Mouse (Mus musculus): ENCODE measurements around the gene Mob3b. TPM values are rescaled to one million over a fixed set of nuclear protein-coding genes. Genes with fewer than 3 reads are reported as not detected.

The Mob3b gene
- total RNA-seq (2021) (10 to 100 TPM; 23.7 to 35.2 TPM), polyA plus RNA-seq (2012; rRNA removed) (7.7 and 7.9 TPM in 2 replicates)
- long read RNA-seq, full-length matches to known transcripts, result 2 of 4 reads
- long read RNA-seq, partial matches to known transcripts, result 0 of 4 reads
- long read RNA-seq, other reads (novel, unspliced or antisense), result 2 of 4 reads

DNA sequence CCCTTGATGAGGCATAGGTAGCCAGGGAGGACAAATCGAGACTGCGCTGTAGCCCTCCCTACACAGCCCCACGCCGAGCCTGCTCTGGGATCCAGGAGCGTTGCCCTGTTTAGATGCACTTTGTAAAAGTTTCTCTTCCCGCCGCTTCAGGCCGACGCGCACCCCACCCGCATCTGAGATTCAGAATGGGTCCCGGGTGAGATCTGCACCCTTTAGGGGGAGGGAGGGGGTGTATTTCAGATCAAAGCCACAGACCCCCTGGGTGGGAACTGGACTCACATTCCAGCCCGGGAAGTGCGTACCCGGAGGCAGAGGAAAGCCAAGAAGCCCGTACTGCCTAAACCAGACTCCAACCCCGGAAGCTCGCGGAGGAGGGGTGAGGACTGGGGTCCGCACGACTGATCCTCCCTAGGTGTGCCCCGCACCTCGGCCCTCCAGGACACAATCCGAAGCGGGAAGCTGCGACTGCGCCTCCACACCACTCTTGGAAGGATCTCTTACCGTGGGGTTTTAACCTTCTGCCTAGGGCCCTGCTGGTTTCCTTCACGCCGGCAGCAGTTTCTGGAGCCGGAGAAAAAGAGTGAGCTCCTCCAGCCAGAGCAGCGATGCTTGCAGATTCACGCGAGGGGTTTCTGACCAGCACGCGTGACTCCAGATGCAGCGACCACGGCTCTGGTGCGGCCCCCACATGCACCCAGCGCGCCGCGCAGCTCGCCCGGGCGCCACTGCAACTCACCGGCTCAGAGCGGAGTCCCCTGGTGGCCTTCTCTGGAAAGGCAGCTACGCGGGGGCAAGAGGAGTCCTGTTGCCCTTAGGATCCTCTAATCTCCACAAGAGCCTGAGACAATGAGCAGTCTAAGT, at the start of gene Mob3b:
TSS of gene Mob3b (minus strand) at position 734 of the 861 bp plus-strand sequence.
- DNase-seq, result peak; percentile 94

GRCm38 (mm10) chr4:35204659-35205058, 47.4 kb upstream of the Mob3b start:
- DNase-seq, result no peak

DNA sequence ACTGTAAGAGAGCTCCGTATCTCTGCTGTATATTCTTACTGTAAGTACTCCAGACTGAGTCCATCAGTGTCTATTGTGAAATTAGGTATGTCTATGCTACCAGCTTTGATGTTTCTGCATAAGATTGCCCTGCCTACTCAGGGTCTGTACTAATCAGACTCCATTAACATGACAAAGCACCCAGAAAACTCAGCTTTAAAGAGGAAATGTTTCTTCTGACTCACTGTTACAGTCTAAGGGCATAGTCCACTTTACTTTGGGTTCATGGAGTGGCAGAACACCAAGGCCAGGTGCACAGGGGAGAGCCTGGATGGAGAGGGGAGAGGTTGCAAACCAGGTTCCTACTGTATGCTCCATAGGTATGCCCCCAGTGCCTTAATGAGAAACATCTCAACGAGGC, 46.4 kb upstream of the Mob3b start:
- no peak for DNase-seq

- DNase-seq, result no peak
Observed at GRCm38 (mm10) chr4:35201700-35202099, 44.4 kb upstream of the Mob3b start.

GRCm38 (mm10) chr4:35192725-35193124, 35.4 kb upstream of the Mob3b start:
- DNase-seq, result no peak

GRCm38 (mm10) chr4:35189794-35190193, 32.5 kb upstream of the Mob3b start:
- no peak for DNase-seq

DNA sequence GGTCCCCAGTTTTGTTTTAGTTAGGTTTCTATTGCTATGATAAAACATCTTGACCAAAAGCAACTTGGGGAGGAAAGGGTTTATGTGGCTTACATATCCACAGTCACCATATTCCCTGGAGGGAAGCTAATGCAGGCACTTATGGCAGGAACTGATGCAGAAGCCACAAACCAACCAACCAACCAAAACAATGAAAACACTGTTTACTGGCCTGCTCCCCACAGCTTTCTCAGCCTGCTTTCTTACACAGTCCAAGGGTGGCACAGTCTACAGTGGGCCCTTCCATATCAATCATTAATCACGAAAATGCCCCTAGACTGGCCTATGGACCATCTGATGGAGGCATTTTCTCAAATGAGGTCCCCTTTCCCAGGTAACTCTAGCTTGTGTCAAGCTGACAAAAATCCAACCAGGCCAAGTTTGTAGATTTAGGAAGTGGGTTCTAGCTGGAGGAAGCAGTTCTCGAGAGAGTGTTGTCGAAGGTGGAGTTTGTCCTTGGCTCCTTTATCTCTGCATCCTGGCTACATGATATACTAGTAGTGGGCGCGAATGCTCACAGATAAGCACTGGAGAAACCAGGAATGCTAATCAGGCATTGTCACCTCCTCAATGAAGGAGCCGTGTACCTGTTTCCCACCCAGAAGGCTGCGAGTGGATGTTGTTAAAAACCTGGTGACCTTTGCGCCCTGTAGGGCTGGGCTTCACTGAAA, 30.5 kb upstream of the Mob3b start:
- no peak for DNase-seq

- DNase-seq, result no peak
Observed at GRCm38 (mm10) chr4:35177926-35178645, 20.8 kb upstream of the Mob3b start.

DNA sequence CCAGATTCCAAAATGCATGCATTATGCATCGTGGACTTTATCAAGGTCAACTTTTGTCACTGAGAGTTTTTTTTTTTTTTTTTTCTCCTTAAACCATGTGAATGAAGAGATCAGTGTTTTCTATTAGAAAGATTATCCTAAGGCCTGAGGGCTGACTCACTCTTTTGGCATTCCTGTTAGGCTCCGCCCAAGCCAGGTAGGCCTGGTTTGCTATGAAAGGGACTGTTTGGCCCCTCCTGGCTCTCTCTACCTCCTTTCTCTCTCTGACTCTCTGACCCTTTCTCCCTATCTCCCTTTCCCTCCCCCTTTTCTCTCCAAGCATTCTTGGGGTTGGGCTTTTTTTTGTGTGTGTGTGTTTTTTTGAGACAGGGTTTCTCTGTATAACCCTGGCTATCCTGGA, 18.3 kb upstream of the Mob3b start:
- no peak for DNase-seq

DNA sequence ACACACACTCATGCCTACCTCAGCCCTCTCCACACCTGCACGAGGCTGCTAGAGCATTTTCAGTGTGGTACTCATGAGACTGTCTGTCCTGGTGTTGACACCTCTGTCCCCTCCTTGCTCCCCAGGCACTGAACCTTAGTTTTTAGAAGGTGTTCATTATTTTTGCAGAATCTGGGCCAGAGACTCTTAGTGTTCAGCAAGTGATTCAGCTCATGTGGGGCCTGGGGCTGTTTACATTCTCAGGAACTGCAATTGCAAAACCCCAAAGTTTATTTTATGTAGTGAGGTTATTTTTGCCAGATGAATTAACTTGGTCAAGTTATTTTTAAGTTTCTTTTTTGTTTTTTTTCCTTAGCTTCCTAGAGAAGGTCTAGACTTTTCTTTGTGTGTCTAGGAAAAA, 16.3 kb upstream of the Mob3b start:
- no peak for DNase-seq

DNA sequence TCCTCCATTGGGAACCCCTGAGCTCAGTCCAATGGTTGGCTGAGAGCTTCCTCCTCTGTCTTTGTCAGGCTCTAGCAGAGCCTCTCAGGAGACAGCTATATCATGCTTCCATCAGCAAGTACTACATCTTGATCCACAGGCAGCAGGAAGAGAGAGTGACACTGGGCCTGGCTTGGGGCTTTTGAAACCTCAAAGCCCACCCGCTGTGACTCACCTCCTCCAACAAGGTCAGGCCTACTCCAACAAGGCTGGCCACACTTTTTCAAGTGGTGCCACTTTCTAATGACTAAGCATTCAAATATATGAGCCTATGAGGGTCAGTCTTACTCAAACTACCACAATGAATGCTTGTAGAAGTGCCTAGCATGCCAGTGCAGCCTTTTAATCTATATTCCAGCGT, 15.2 kb upstream of the Mob3b start:
- DNase-seq, result no peak

DNA sequence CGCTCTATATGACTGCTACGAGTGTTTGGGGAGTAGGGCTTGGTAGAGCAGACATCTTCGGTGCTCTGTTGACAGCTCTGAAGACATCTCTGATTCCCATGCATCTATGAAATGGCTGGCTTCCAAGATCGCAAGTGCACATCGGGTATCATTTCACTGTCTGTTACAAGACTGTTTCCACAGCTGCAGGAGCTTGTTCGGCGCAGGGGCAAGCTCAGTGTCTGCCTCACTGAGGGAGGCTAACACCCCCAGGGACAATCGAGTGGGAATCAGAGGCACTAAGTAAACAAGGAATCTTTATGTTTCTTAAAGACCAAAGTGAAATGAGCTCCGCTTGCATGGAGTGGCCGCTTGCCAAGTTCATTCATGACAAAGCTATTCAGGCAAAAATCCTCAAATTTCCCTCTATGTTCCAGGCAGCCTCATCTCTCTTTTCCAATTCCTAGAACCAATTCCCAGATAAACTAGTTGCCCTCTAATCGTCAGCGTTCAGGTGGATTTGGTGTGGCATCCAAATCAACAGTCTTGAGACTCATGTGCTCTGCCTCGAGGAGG, 12.4 kb upstream of the Mob3b start:
- DNase-seq, result no peak

GRCm38 (mm10) chr4:35167855-35168254, 10.6 kb upstream of the Mob3b start:
- DNase-seq, result no peak

- no peak for DNase-seq
Observed at GRCm38 (mm10) chr4:35165947-35166346, 8.7 kb upstream of the Mob3b start.

DNA sequence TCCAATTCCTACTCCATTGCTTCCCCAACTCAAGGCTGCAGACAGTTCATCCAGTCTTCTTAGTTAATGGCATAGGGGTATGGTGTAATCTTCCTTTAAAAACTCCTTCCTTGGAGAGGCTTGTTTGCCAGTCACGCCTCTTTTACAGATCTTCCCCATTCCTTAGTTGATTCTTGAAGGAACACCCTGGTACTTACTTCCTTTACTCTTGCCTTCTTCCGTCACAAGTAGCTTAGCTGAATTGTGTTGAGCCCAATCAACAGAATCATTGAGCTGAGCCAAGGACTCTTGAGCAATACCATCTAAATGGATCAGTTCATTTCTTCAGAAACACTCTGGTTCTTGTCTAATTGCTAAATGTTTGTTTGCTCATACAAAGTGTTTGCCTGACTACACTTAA, 8.0 kb upstream of the Mob3b start:
- DNase-seq, result no peak

GRCm38 (mm10) chr4:35157815-35158214, 531 bp upstream of the Mob3b start:
- no peak for DNase-seq

- DNase-seq, result peak; percentile 90
Observed at GRCm38 (mm10) chr4:35156149-35156611, 1.1 kb downstream of the Mob3b start.

GRCm38 (mm10) chr4:35155132-35155922, 2.0 kb downstream of the Mob3b start:
- DNase-seq, result peak; percentile 81

DNA sequence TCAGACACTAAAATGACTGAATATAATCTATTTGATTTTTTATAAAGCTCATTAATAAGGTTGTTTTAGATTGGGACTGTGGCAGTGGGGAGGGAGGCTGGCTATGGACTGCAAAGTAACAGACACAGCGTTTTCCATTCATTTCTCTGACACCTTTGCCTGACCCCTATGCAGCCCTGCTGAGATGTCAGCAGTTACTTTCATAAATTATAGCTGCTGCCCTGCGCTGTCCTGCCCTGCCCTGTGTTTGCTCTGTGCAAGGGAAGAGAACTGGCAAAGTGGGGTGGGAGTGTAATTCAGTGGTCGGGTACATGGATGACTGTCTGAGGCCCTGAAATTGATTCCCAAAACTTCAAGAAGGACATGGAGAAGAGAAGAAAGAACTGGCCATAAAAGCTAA, 3.2 kb downstream of the Mob3b start:
- no peak for DNase-seq

- no peak for DNase-seq
Observed at GRCm38 (mm10) chr4:35151756-35152155, 5.5 kb downstream of the Mob3b start, which contains the start of gene Ifnk. Gene Ifnk, plus strand, starts transcription at chr4:35152056.

DNA sequence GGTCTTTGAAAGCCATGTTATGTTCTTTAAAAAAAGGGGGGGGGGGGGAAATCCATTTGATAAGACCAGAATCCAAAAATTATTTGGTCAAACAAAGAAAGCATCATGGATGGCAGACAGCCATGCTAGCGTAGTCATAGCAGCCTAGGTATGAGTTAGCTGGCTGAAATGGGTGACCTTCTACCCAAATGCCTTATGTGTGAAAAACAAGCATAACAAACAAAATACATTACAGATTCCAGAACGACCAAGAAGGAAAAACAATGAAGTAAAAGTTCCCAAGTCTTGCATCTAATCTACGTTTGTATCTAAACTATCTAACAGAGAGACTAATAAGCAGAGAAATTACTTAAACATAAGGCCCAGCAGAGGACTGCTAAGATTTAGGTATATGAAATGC, 6.6 kb downstream of the Mob3b start:
- no peak for DNase-seq
